Mouse (Mus musculus) neural tube, embryonic 15.5 days (tissue): ENCODE measurements around the gene Tpx2. TPM values are rescaled to one million over a fixed set of nuclear protein-coding genes. Genes with fewer than 3 reads are reported as not detected.

Source experiments
- ATAC-seq: fragments of 200-750 bp; cut with Nextera tagmentation; 2 replicates; pipeline ENCODE4 v1.8.0; 2017; ENCODE audit warnings: mild to moderate bottlenecking, moderate TSS enrichment, moderate library complexity; ENCODE audit not compliant: low FRiP score
- H3K27ac ChIP-seq: fragments of 300-500 bp; sonication (generic); replicated peaks from 2 replicates; pipeline ENCODE4 v1.5.1; 2015; ENCODE audit warnings: mild to moderate bottlenecking, inconsistent platforms
- H3K27me3 ChIP-seq: fragments of 300-500 bp; sonication (generic); replicated peaks from 2 replicates; pipeline ENCODE4 v1.6.1; 2015; ENCODE audit warnings: inconsistent platforms
- H3K36me3 ChIP-seq: fragments of 300-500 bp; sonication (generic); 2 replicates; pipeline ENCODE4 v1.6.1; 2015; ENCODE audit warnings: inconsistent platforms
- H3K4me1 ChIP-seq: fragments of 300-500 bp; sonication (generic); 2 replicates; pipeline ENCODE4 v1.6.1; 2015; ENCODE audit warnings: inconsistent platforms
- H3K4me2 ChIP-seq: fragments of 300-500 bp; sonication (generic); 2 replicates; pipeline ENCODE4 v1.6.1; 2015; ENCODE audit warnings: inconsistent platforms, mild to moderate bottlenecking, moderate library complexity
- H3K4me3 ChIP-seq: fragments of 300-500 bp; sonication (generic); replicated peaks from 2 replicates; pipeline ENCODE4 v1.5.1; 2015; ENCODE audit warnings: mild to moderate bottlenecking, inconsistent platforms
- H3K9ac ChIP-seq: fragments of 300-500 bp; sonication (generic); replicated peaks from 2 replicates; pipeline ENCODE4 v1.6.1; 2015; ENCODE audit warnings: mild to moderate bottlenecking, inconsistent platforms
- H3K9me3 ChIP-seq: fragments of 300-500 bp; sonication (generic); replicated peaks from 2 replicates; pipeline ENCODE4 v1.6.1; 2016; ENCODE audit warnings: inconsistent platforms
- WGBS: fragments of 180-500 bp; shearing (Covaris S2); methylation state at CpG from one replicate; pipeline ENCODE4 v1.1.7; 2015; ENCODE audit warnings: mixed read lengths; 5-methylcytosine and 5-hydroxymethylcytosine counted together
- polyA plus RNA-seq: library from polyadenylated mRNA; unstranded; fragments of >200 nt; fragmentation: Nextera tagmentation; extraction: Ambion mirVana; gene quantifications from 2 replicates; pipeline ENCODE4 v1.2.1, GENCODE M21; 2015

The Tpx2 gene
- polyA plus RNA-seq: 11.1 and 26.9 TPM in 2 replicates

DNA sequence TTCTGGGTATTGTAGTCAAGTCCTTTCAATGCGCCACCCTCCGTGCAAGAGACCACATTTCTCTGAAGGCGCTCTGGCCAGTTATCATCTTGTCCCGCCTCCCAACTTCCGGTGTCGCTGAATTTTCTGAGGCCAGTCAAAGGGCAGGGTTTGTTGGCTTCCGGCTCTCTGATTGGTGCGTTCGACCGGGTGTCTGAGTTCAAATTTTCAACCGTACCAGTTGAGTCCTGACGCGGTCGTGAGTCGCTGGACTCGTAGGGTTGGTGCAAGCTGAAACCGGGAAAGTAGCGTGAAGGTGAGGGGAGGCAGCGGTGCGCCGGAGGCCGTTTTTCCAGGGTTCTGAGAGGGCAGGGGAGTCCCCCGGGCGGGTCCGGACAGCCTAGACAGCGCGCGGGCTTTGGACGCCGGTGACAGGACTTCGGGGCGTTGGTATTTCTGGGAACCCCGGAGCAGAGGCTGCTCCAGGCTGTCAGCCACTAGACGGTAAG, at the start of gene Tpx2:
TSS of gene Tpx2 (plus strand) at position 150 of the 488 bp plus-strand sequence.
- Histone ChIP-seq H3K27me3 (no peaks in the 10 kb centered on the region), H3K4me2 (peak within 1 kb of the TSS; percentile 88), H3K9me3 (no peaks in the 10 kb centered on the region), H3K27ac (0 out of 2 replicates have a peak within 1 kb of the TSS, but pooled peaks have one; percentile 10), H3K9ac (peak within 1 kb of the TSS; percentile 49; the same call in 1 of the 2 replicates), H3K4me1 (peaks cover 11% of the 10 kb centered on the region), H3K4me3 (peak within 1 kb of the TSS; percentile 58), H3K36me3 (no peaks in the 10 kb centered on the region)
- 0% methylated on average over 34 of the region's 34 CpGs for WGBS
- ATAC-seq: peak; percentile 99

DNA sequence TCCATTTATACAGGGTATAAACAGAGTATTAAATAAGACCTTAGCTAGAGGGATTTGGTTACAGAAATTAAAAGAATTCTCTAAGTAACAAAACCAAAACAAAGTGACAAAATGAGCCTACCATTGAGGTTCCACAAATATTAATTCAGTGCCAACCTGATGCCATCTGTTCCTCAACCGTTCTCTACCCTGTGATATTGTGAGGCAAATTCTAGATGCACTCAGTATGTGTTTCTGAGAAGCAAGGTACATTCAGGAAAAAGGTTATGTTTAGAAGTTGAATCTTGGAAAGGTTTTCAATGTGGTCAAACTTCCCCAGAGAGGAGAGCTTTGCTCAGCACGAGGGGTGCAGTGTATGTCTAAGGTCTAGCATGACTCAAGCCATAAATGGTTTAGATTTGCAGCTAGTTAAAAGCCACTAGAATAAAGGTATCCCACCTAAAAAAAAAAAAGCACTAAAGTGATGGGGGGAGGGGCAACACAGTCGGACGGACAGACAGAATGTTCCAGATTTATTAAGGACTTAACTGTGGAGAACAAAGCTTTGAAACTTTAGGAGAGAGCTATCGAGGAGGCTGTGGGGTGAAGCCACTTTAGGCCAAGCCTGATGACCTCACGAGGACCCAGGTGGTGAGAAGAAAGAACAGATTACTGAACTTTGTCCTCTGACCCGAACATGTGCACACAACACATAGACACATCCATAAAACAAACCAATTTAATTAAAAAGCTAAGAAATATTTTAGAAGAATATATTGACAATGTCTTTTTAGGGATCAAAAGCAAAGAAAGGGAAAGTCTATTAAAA, 47.6 kb upstream of the Tpx2 start:
- Histone ChIP-seq H3K27me3 (no peaks in the 10 kb centered on the region), H3K4me3 (no peak overlapping the region), H3K36me3 (no peaks in the 10 kb centered on the region), H3K9ac (no peak overlapping the region), H3K4me2 (no peak overlapping the region), H3K27ac (no peak overlapping the region), H3K4me1 (peaks cover 20% of the 10 kb centered on the region), H3K9me3 (no peaks in the 10 kb centered on the region)
- WGBS: 70% methylated on average over 7 of the region's 7 CpGs
- no peak for ATAC-seq

DNA sequence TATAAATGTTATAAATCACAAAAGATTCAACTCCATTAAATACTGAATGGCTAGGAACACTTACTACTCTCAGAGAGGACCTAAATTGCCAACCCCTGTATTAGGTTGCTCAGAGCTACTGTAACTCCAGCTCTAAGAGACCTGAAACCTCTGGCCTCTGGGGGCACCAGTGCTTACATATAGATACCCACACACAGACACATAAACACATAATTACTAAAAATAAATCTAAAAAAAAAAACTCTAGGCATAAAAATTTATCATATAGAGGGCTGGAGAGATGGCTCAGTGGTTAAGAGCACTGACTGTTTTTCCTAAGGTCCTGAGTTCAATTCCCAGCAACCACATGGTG, 47.0 kb upstream of the Tpx2 start:
- ATAC-seq: no peak
- no peak overlapping the region for H3K4me2 ChIP-seq

DNA sequence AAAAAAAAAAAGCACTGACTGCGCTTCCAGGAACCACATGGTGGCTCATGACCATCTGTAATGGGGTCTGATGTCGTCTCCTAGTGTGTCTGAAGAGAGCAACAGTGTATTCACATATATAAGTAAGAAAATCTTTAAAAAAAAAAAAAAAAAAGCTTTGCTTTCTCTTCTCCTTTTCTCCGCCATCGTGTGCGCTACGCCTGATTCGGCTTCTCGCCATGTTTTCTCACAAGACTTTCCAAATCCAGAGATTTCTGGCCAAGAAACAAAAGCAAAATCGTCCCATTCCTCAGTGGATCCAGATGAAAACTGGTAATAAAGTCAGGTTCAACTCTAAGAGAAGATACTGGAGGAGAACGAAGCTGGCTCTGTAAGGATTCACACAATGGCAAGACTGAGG, 45.5 kb upstream of the Tpx2 start:
- H3K27me3 ChIP-seq: no peaks in the 10 kb centered on the region
- peaks cover 24% of the 10 kb centered on the region for H3K4me1 ChIP-seq
- H3K9me3 ChIP-seq: no peaks in the 10 kb centered on the region
- H3K4me3 ChIP-seq: no peak overlapping the region
- ATAC-seq: no peak
- 92% methylated on average over 10 of the region's 10 CpGs for WGBS
- no peaks in the 10 kb centered on the region for H3K36me3 ChIP-seq
- H3K9ac ChIP-seq: no peak overlapping the region
- no peak overlapping the region for H3K27ac ChIP-seq
- H3K4me2 ChIP-seq: no peak overlapping the region

More for the DNA sequence above, 47.0 kb upstream of the Tpx2 start:
- H3K4me1 ChIP-seq: peaks cover 24% of the 10 kb centered on the region
- H3K9me3 ChIP-seq: no peaks in the 10 kb centered on the region
- H3K4me3 ChIP-seq: no peak overlapping the region
- no peaks in the 10 kb centered on the region for H3K36me3 ChIP-seq
- no peak overlapping the region for H3K27ac ChIP-seq
- no peak overlapping the region for H3K9ac ChIP-seq
- H3K27me3 ChIP-seq: no peaks in the 10 kb centered on the region

DNA sequence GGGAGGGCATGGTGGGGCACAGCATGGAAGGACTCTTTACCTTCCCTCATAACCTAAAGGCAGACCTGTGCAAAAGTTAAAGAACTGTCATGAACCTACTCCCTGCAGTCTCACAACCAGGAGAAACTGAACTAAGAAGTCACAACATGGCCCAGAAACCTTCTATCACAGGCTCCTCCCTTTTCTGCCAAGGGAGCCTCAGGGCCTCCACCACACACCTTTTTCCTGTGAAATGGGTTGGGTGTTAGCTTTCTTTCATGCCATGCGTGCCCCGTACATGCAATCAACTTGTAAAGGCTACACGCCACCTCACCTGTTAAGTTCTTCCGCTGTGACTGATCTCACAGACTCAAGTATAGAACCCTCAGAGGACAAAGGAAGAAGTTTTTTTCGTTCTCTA, 44.7 kb upstream of the Tpx2 start:
- ATAC-seq: no peak

DNA sequence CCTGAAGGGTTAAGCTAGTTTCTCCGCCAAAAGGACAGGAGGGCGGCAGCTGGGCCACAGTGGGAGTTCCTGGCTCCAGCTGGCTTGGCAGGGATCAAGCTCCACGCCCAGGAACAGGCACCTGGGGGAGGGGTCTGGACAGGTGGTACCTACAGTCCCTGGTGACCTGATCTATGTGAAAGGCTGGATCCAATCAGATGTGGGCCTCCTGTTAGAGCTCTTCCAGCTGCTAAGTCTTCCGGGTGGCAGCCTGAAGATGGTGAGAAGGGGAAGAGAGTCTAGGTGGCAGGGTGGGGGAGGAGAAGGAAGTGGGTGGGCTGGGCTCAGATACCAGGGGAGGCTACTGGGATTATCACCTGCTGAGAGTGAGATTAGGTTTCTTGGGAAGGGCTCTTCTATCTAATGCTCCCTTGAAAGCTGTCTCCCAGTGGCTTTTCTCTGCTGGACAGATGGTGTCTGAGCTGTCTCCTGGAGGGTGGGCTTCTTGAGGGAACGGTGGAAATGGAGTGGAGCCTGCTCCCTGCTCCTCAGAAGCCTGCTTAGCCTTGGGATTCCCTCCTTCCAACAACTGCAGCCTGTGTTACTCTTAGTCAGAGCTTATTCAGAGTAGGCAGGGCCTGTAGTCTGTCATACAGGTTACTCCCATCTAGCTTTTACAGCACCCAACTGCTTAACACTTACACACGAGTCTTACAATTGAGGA, 43.2 kb upstream of the Tpx2 start:
- Histone ChIP-seq H3K9me3 (no peaks in the 10 kb centered on the region), H3K4me2 (no peak overlapping the region), H3K4me3 (no peak overlapping the region), H3K27me3 (no peaks in the 10 kb centered on the region), H3K27ac (no peak overlapping the region), H3K36me3 (no peaks in the 10 kb centered on the region), H3K4me1 (peaks cover 24% of the 10 kb centered on the region), H3K9ac (no peak overlapping the region)
- no peak; the same call in none of the 2 replicates for ATAC-seq
- 11% methylated on average over 6 of the region's 6 CpGs for WGBS

More for the DNA sequence above, 44.7 kb upstream of the Tpx2 start:
- Histone ChIP-seq H3K36me3 (no peaks in the 10 kb centered on the region), H3K9me3 (no peaks in the 10 kb centered on the region), H3K27ac (no peak overlapping the region), H3K4me1 (peaks cover 24% of the 10 kb centered on the region), H3K4me3 (no peak overlapping the region), H3K27me3 (no peaks in the 10 kb centered on the region), H3K4me2 (no peak overlapping the region), H3K9ac (no peak overlapping the region)
- WGBS: 67% methylated on average over 5 of the region's 5 CpGs

DNA sequence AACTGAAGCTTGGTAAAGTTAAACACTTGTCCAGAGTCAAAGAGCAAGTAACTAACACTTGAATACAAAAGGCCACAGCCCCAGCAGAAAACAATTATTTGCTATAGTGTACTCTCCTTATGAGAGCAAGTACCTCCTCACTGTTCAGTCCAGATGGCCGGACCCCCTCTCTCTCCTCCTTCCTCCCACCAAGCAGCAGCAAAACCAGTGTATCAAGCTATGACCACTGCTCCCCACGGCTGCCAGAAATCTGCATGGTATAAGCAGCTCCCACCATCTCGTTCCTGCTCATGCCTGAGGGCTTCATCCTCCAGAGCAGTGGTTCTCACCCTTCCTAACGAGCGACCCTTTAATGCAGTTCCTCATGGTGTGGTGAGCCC, 42.7 kb upstream of the Tpx2 start:
- H3K27me3 ChIP-seq: no peaks in the 10 kb centered on the region
- H3K9ac ChIP-seq: no peak overlapping the region
- H3K27ac ChIP-seq: no peak overlapping the region
- ATAC-seq: no peak
- peaks cover 26% of the 10 kb centered on the region for H3K4me1 ChIP-seq
- H3K36me3 ChIP-seq: no peaks in the 10 kb centered on the region
- 51% methylated on average over 5 of the region's 5 CpGs for WGBS
- no peak overlapping the region for H3K4me3 ChIP-seq
- no peak overlapping the region for H3K4me2 ChIP-seq
- H3K9me3 ChIP-seq: no peaks in the 10 kb centered on the region

DNA sequence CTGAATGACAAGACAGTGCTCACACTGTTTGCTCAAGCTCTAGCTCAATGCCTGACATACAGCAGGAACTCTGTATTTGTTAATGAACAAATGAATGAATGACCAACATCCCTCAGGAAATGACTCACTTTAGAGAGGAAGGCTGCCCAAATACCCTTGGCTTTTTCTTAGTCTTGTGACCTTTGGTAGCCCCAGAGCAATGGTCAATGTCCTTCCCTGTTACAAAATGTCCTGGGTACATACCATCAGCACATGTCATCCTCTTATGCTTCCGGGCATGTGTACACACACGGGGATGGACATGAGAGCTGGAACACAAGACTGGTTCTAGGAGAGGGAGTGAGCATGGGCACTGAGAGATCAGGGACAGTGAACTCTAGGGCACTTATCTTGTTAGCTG, 41.7 kb upstream of the Tpx2 start:
- ATAC-seq: no peak
- H3K4me1 ChIP-seq: peaks cover 28% of the 10 kb centered on the region
- no peaks in the 10 kb centered on the region for H3K36me3 ChIP-seq
- 83% methylated on average over 2 of the region's 2 CpGs for WGBS
- H3K9ac ChIP-seq: no peak overlapping the region
- H3K27me3 ChIP-seq: no peaks in the 10 kb centered on the region
- no peak overlapping the region for H3K27ac ChIP-seq
- H3K9me3 ChIP-seq: no peaks in the 10 kb centered on the region
- no peak overlapping the region for H3K4me3 ChIP-seq
- H3K4me2 ChIP-seq: no peak overlapping the region

DNA sequence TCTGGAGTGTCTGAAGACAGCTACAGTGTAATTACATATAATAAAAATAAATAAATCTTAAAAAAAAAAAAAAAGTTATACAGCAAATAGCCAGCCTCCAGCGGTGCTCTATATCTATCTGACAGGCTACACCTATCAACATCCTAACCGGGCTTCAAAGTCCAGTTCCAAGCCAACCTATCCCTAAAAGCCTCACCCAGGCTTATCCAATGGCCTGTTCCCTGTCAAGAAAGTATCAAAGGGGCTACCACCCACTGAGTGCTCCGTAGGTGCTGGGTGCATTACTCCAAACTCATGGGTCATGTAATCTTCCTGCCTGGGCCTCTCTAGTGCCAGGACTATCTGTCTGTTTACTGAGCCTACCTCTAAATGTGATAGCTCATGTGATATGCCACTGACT, 39.6 kb upstream of the Tpx2 start:
- Histone ChIP-seq H3K4me3 (no peak overlapping the region), H3K9me3 (no peaks in the 10 kb centered on the region), H3K9ac (no peak overlapping the region), H3K4me1 (peaks cover 30% of the 10 kb centered on the region), H3K4me2 (no peak overlapping the region), H3K27me3 (no peaks in the 10 kb centered on the region), H3K36me3 (no peaks in the 10 kb centered on the region), H3K27ac (no peak overlapping the region)
- WGBS: 91% methylated on average over 3 of the region's 3 CpGs
- no peak for ATAC-seq

DNA sequence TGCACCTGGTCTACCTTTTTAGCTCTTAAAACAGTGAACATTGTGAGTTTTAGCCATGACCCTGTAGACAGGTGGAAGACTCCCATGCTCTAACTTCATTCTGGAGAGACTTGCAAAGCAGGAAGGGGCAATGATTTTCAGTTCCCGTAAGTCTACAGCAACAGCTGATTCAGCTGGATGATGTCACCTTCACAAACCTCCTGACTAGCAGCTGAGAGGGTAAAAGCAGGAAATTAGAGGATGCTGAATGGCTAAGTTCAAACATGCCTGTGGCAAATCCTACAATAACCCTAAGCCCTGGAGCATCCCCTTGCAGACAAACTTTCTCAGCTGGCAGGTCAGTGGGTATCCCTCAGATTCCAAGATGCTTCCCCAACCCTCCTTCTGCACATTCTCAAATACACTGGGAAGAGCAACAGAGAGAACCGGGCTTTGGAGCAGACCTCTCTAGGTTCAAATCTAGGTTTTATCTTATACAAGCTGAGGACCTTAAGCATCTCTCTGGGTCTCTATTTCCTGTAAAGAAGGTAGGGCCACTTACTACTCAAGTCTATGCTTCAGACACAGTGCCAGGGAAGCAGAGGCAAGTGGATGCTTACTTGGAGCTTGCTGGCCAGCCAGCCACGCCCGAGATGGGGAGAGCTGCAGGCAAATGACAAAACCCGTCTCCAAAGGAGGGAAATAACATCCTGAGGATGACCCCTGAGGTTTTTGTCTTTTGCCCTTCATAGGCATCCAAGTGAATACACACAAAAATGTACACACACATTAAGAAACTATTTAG, 37.4 kb upstream of the Tpx2 start:
- Histone ChIP-seq H3K9me3 (no peaks in the 10 kb centered on the region), H3K4me2 (no peak overlapping the region), H3K27ac (no peak overlapping the region), H3K36me3 (0 out of 2 replicates have a peak, but pooled peaks cover 4% of the 10 kb centered on the region), H3K9ac (no peak overlapping the region), H3K4me3 (no peak overlapping the region), H3K4me1 (peaks cover 14% of the 10 kb centered on the region; the same call in 1 of the 2 replicates), H3K27me3 (no peaks in the 10 kb centered on the region)
- WGBS: 88% methylated on average over 5 of the region's 5 CpGs
- ATAC-seq: no peak

DNA sequence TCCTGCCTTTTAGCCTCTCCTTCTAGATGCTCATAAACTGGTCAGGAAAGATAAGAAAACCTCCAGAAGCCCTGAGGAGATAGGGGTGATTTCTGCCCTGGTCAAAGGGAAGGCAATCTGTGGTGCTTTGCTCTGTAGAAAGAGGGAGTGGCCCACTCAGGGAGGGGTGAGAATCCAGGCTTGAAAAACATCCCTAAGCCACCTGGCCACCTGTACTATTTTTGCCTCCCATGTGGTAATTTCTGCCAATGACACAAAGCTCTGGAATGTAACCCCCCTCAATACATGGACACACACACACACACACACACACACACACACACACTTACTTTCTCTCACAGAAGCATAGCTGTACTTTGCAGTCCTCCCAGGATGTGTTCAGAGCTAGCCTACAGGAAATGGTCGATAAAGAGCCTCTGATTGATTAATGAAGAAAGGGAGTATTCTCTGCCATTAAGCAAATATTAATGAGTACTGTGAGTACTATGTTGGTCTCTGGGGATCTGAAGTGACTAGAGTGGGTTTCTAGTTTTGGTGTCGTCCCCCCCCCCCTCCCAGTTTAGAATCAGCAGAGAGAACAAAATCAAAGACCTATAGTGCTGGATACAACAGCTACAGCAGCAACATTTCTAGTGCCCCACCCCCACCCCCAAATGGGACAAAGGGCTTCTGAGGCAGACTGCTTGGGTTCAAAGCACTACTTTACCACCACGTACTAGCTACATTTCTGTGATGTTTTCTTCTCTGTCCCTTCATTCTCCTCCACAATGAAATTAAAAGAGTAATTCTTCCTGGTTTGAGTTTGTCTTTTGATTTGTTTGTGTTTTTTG, 36.2 kb upstream of the Tpx2 start:
- Histone ChIP-seq H3K36me3 (0 out of 2 replicates have a peak, but pooled peaks cover 4% of the 10 kb centered on the region), H3K4me2 (no peak overlapping the region), H3K27ac (no peak overlapping the region), H3K4me1 (peaks cover 16% of the 10 kb centered on the region), H3K27me3 (no peaks in the 10 kb centered on the region), H3K4me3 (no peak overlapping the region), H3K9me3 (no peaks in the 10 kb centered on the region), H3K9ac (no peak overlapping the region)
- no peak for ATAC-seq
- WGBS: 29% methylated on average over 3 of the region's 3 CpGs
